Comparison of ENCODE assay signal across 9 mouse cellular contexts in genomic region chr7:67672650-67673049, GRCm38 (mm10). TPM values are rescaled to one million over a fixed set of nuclear protein-coding genes. Genes with fewer than 3 reads are reported as not detected.
DNase-seq lines count a peak whose midpoint lies in the region; ATAC-seq and TF ChIP-seq lines count a peak whose summit lies in the region.
"Had no signal": no experiment of that assay in that cellular context is flagged by ENCODE, and none has a peak within 500 bp of the region (broad histone marks: within the 10 kb centered on the region; RNA-seq: fewer than 3 reads in every experiment).

No protein-coding gene starts in this region.

- H3K4me1 ChIP-seq in cerebellum, adult 2 months (ENCODE audit: control insufficient read depth, insufficient read depth, low read length) = no peaks in the 10 kb centered on the region
- H3K4me1 ChIP-seq in hindbrain, embryonic 12.5 days = no peaks in the 10 kb centered on the region

- H3K4me3 ChIP-seq in cerebellum, adult 2 months (replicated peaks; ENCODE audit: insufficient read depth, low read depth, low read length) = no peak overlapping the region
- H3K4me3 ChIP-seq in hindbrain, embryonic 12.5 days = no peak overlapping the region
- H3K4me3 ChIP-seq: myocyte had no signal

- peak; percentile 90 for DNase-seq in Muller cell, postnatal 12 days (ENCODE audit: inconsistent ontology term)
- DNase-seq in cerebellum, adult 2 months = peak; percentile 74 to 87
- peak; percentile 87 to 99 for DNase-seq in frontal cortex, adult 2 months (ENCODE audit: extremely low spot score in 1 of 2, low spot score in 1 of 2)
- peak; percentile 89 for DNase-seq in layer of hippocampus, adult 9-11 months
- peak; percentile 94 for DNase-seq in lung, postnatal 25 days (ENCODE audit: low spot score)
- peak; percentile 77 for DNase-seq in retina, postnatal 7 days (ENCODE audit: low read depth, low spot score)
- DNase-seq in thymus, postnatal 4 days = peak; percentile 97

- no peak overlapping the region for H3K4me2 ChIP-seq in hindbrain, embryonic 12.5 days (replicated peaks)

- no peak for TF ChIP-seq POLR2A in cerebellum, adult 2 months (IDR thresholded peaks at IDR 0.05; ENCODE audit: borderline replicate concordance, insufficient read depth, low read length)

- H3K9me3 ChIP-seq in hindbrain, embryonic 12.5 days (replicated peaks) = no peaks in the 10 kb centered on the region

- H3K27me3 ChIP-seq in cerebellum, adult 2 months (ENCODE audit: control insufficient read depth, insufficient read depth, low read length) = no peaks in the 10 kb centered on the region
- no peaks in the 10 kb centered on the region for H3K27me3 ChIP-seq in hindbrain, embryonic 12.5 days

- H3K9ac ChIP-seq in hindbrain, embryonic 12.5 days = no peak overlapping the region

- peak; percentile 54; the same call in 1 of the 2 replicates for ATAC-seq in hindbrain, embryonic 12.5 days (ENCODE audit: low FRiP score)

- H3K27ac ChIP-seq in cerebellum, adult 2 months (ENCODE audit: insufficient read depth, low read length) = no peak overlapping the region
- H3K27ac ChIP-seq in hindbrain, embryonic 12.5 days = no peak overlapping the region

- peaks cover 10% of the 10 kb centered on the region for H3K36me3 ChIP-seq in hindbrain, embryonic 12.5 days

- 7% methylated on average over 10 of the region's 10 CpGs for WGBS in cerebellum, adult 2 months
- 13% methylated on average over 10 of the region's 10 CpGs for WGBS in hindbrain, embryonic 12.5 days

- TF ChIP-seq CTCF in cerebellum, adult 2 months (IDR thresholded peaks at IDR 0.05; ENCODE audit: borderline replicate concordance, insufficient read depth, low read depth, low read length) = peak; percentile 92

RNA-seq across cellular contexts. Expression of gene Ttc23, which starts 25.4 kb away (rescaled TPM):
- polyA plus RNA-seq in cerebellum, adult 2 months (2012; rRNA removed) = 5.2 and 5.3 TPM in 2 replicates
- polyA plus RNA-seq in frontal cortex, adult 2 months (2012; rRNA removed) = 5.5 and 6.6 TPM in 2 replicates
- polyA plus RNA-seq in hindbrain, embryonic 12.5 days (2016; fragmentation: Nextera tagmentation; extraction: Ambion mirVana) = 31.6 and 33.1 TPM in 2 replicates

RNA-seq across cellular contexts. Expression of gene Lrrc28, which starts 27.6 kb away (rescaled TPM):
- polyA plus RNA-seq in cerebellum, adult 2 months (2012; rRNA removed) = 36.3 and 38.7 TPM in 2 replicates
- 32.6 and 37.4 TPM in 2 replicates for polyA plus RNA-seq in frontal cortex, adult 2 months (2012; rRNA removed)
- polyA plus RNA-seq in hindbrain, embryonic 12.5 days (2016; fragmentation: Nextera tagmentation; extraction: Ambion mirVana) = 31.3 and 33.8 TPM in 2 replicates
